Mouse (Mus musculus) heart, postnatal 0 days (tissue): Measurements from ENCODE around the gene Tectb.

Source experiments
- CTCF ChIP-seq: IDR thresholded peaks from 2 replicates; pipeline ENCODE4 v1.5.1; 2016; ENCODE audit warnings: antibody characterized with exemption, control low read depth, low read depth
- EP300 ChIP-seq: IDR thresholded peaks from 2 replicates; pipeline ENCODE4 v1.6.1; 2016; ENCODE audit warnings: antibody characterized with exemption, low read depth

DNA sequence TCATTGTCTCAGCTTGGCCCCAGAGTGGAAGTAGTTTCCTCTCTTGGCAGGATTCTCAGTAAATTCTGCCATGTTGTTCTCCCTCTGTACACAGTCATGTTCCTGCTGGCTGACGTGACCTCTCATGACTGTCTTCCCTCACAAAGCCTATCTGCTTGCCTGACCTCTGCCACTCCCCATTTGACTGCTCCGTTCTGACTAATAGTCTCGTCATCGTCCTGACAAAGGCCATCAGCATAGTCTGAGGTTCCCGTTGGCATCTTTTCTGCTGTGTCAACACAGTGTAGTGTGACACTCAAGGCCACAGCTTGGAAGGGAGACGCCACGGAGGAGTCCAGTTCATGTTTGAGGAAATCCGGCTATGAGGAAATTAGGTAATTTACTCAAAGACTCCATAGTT lies 51.6 kb downstream of the Tectb start:
- TF ChIP-seq CTCF (no peak), EP300 (0 out of 2 replicates have a peak, but pooled peaks have one; percentile 15)
